Mouse (Mus musculus): ENCODE data around the gene Numa1. TPM values are rescaled to one million over a fixed set of nuclear protein-coding genes. Genes with fewer than 3 reads are reported as not detected.
"Not testable (repeated sequence)": the region's sequence is repeated elsewhere in the genome, so short reads cannot be mapped to it uniquely, and the experiment has no call there.

Gene Numa1
- total RNA-seq, 2 experiments from 2014 or later, result 93.8 to 106 TPM

- no peak for DNase-seq (ENCODE audit: low spot score in 2 of 2)
Observed at GRCm38 (mm10) chr7:101935957-101936356, 2.0 kb downstream of the Numa1 start.

GRCm38 (mm10) chr7:101936996-101937395 lies 3.1 kb downstream of the Numa1 start:
- DNase-seq (ENCODE audit: low spot score in 2 of 2), result no peak

- peak in 1 of 2 experiments; percentile 24 for DNase-seq (ENCODE audit: low spot score in 2 of 2)
Observed at GRCm38 (mm10) chr7:101937569-101937968, 3.7 kb downstream of the Numa1 start.

- DNase-seq (ENCODE audit: low spot score in 2 of 2), result no peak
Observed at GRCm38 (mm10) chr7:101938348-101938747, 4.4 kb downstream of the Numa1 start.

GRCm38 (mm10) chr7:101939758-101940157 lies 5.8 kb downstream of the Numa1 start:
- no peak for DNase-seq (ENCODE audit: low spot score in 2 of 2)

GRCm38 (mm10) chr7:101949008-101949407 lies 15.1 kb downstream of the Numa1 start:
- DNase-seq (ENCODE audit: low spot score in 2 of 2), result not testable (repeated sequence)

GRCm38 (mm10) chr7:101951648-101952047 lies 17.7 kb downstream of the Numa1 start:
- DNase-seq (ENCODE audit: low spot score in 2 of 2), result no peak

- DNase-seq (ENCODE audit: low spot score in 2 of 2), result no peak
Observed at GRCm38 (mm10) chr7:101952098-101952497, 18.2 kb downstream of the Numa1 start.

- peak; percentile 25 to 36 for DNase-seq (ENCODE audit: low spot score in 2 of 2)
Observed at GRCm38 (mm10) chr7:101954163-101954562, 20.3 kb downstream of the Numa1 start.

GRCm38 (mm10) chr7:101955276-101955675 lies 21.4 kb downstream of the Numa1 start:
- no peak for DNase-seq (ENCODE audit: low spot score in 2 of 2)

GRCm38 (mm10) chr7:101955862-101956261 lies 22.0 kb downstream of the Numa1 start:
- no peak for DNase-seq (ENCODE audit: low spot score in 2 of 2)

- DNase-seq (ENCODE audit: low spot score in 2 of 2), result no peak
Observed at GRCm38 (mm10) chr7:101956481-101956880, 22.6 kb downstream of the Numa1 start.

GRCm38 (mm10) chr7:101956911-101957310 lies 23.0 kb downstream of the Numa1 start:
- no peak for DNase-seq (ENCODE audit: low spot score in 2 of 2)

- DNase-seq (ENCODE audit: low spot score in 2 of 2), result no peak
Observed at GRCm38 (mm10) chr7:101962829-101963228, 28.9 kb downstream of the Numa1 start.

- DNase-seq (ENCODE audit: low spot score in 2 of 2), result no peak
Observed at GRCm38 (mm10) chr7:101963621-101964020, 29.7 kb downstream of the Numa1 start.

- no peak for DNase-seq (ENCODE audit: low spot score in 2 of 2)
Observed at GRCm38 (mm10) chr7:101964551-101964950, 30.6 kb downstream of the Numa1 start.

GRCm38 (mm10) chr7:101965606-101966005 lies 31.7 kb downstream of the Numa1 start:
- no peak for DNase-seq (ENCODE audit: low spot score in 2 of 2)

GRCm38 (mm10) chr7:101967256-101967655 lies 33.3 kb downstream of the Numa1 start:
- no peak for DNase-seq (ENCODE audit: low spot score in 2 of 2)

- no peak for DNase-seq (ENCODE audit: low spot score in 2 of 2)
Observed at GRCm38 (mm10) chr7:101968751-101969150, 34.8 kb downstream of the Numa1 start.

GRCm38 (mm10) chr7:101969694-101970428 lies 36.0 kb downstream of the Numa1 start:
- peak; percentile 75 to 85 for DNase-seq (ENCODE audit: low spot score in 2 of 2)

- peak; percentile 86 to 88 for DNase-seq (ENCODE audit: low spot score in 2 of 2)
Observed at GRCm38 (mm10) chr7:101970429-101970775, 36.5 kb downstream of the Numa1 start.

- peak; percentile 71 to 77 for DNase-seq (ENCODE audit: low spot score in 2 of 2)
Observed at GRCm38 (mm10) chr7:101970821-101971461, 37.0 kb downstream of the Numa1 start.

- no peak for DNase-seq (ENCODE audit: low spot score in 2 of 2)
Observed at GRCm38 (mm10) chr7:101971721-101972120, 37.8 kb downstream of the Numa1 start.
